Mouse (Mus musculus): Measurements from ENCODE around the gene Styx.
"Not testable (repeated sequence)": the region's sequence is repeated elsewhere in the genome, so short reads cannot be mapped to it uniquely, and the experiment has no call there.

The Styx gene

DNA sequence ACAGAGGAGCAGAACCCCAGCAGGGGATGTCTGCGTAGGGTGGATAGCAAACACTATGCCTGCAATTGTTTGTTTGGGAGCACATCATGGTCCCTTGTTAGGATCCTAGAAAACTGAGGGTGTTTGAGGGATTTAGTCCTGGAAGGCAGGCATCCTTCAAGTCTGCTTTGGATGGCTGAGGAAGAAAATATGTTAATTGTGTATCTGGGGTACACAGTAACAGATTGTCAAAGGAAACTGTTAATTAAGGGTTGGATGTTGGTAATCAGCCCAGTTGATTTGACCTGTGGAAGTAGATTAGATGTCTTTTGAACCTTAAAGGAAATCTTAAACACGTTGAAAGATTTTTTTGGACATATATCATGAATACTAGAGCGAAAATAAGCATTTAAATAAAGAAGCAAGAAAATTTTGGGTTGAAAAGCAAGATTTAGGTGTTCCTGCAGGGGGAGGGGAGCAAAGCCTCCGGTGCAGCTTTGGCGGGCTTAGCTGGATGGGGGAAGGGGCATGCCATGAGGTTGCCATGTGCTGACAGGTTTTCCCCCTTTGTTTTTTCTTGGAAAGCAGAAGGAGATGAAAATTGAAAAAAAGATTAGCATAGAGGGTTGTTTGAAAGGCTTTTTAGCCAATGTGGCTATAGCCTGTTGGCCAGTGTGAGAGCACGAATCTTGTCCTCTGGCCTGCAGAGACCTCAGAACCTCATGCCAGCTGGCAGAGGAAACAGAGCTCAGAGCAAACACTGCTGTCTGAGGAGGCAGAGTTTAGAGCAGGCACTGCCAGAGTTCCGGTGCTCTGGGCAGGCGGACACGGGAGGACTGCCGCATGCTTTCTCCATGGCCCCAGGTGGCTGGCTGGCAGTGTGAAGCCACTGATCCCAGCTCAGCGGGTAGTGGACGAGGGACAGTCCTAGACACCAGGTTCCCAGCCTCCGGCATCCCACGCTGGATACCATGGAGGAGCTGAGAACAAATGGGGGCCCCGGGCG, 13.6 kb downstream of the Styx start:
- DNase-seq (ENCODE audit: inconsistent ontology term) = peak; percentile 51

DNA sequence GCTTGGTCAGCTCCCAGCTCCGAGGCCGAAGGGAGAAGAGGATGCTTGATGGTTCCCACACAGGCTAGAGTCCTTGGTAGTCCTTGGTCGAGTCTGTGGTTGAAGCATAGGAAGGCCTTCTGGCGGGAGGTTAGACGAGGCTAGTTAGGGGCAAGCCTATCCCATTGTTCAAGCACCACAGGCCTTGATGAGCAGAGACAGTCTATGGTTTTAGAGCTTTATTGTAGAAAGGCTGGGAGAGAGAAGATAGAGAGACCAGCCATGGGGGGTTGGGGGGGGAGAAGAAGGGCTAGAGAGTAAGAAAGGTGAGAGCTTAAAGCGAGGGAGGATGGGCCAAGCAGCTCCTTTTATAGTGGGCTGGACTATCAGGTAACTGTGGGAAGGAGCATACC, 14.3 kb downstream of the Styx start:
- DNase-seq (ENCODE audit: inconsistent ontology term) = no peak

DNA sequence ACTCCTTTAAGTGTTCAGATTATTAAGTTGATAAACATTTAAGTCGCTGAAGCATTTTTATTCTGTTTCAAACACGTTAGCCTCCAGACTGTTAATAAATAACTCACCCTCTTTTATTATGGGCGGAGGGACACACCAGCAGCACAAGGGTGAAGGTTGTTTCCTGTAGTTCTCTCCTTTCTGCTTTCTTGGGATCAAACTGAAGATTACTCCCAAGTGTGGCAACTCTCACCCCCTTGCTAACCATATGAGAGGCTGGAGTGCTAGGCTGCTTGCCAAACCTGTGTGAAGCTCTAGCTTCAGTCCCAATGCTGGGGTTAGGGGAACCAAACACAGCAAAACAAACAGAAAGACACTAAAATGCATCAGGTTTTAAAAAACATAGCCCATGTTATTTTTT, 27.9 kb downstream of the Styx start:
- DNase-seq (ENCODE audit: inconsistent ontology term) = no peak

DNA sequence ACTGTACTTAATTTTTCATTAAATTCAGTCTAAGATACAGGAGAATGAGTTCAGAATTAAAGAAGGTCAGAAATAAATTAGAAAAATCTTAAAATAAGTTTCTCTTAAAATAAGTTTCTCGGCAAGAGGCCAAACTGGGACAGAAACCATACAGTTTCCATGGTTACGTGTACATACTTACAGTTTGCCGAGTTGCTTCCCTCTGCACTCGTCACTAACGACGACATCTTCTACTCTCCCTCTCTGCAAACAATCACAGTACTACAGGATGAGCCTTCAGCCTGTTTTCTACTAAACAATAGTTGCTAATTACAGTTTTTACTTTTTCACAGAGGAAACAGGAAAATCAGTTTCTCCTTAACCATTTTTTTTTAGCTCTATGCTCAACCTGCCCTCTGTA, 29.9 kb downstream of the Styx start:
- DNase-seq (ENCODE audit: inconsistent ontology term) = no peak

DNA sequence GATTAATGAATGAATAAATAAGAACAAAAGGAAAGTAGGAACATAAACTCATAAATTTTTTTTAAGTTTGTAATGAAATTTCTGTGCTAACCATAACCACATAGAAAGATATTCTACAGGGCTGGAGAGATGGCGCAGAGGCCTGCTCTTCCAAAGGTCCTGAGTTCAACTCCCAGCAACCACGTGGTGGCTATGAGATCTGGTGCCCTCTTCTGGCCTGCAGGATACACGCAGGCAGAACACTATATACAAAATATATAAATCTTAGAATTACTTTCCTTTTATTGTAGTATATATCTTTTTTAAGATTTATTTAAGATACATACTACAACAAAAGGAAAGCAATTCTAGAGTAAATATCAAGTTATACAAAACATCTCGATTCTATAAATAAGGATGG, 32.0 kb downstream of the Styx start:
- DNase-seq (ENCODE audit: inconsistent ontology term) = no peak

DNA sequence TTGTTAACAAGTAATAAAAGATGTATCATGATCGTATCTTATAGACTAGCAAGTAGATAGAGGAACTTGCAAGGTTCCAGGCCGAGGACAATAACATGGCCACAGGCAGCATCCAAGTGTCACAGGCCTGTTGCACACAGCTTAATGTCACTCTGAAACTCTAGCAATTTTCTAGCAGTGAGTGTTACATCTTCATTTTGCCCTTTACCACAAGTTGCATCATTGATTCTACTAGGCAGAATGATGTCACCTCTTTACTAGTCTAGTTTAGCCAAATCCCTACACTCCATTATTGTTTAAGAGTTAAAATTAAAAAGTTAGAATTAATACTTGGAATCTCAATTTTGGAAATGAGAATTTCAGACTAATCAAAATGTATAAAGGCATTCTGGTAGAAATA, 34.7 kb downstream of the Styx start:
- no peak for DNase-seq (ENCODE audit: inconsistent ontology term)

DNA sequence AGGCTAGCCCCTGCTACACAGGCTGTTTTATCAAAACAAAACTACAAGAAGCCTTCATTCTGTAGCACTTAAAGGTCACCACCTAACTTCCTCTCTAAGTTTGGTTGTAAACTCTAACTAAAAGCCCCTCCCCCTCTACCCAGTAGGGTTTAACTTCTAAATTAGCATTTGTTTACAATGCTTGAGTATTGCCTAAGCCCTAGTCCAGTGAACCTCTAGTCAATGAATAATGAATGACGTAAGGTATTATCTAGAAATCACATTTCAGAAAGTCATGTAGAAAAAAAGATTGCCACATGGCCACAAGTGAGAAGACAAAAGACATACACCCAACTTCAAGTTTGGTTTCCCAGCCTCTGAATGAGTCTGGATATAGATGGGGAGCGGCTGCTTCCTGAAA, 36.6 kb downstream of the Styx start:
- no peak for DNase-seq (ENCODE audit: inconsistent ontology term)

DNA sequence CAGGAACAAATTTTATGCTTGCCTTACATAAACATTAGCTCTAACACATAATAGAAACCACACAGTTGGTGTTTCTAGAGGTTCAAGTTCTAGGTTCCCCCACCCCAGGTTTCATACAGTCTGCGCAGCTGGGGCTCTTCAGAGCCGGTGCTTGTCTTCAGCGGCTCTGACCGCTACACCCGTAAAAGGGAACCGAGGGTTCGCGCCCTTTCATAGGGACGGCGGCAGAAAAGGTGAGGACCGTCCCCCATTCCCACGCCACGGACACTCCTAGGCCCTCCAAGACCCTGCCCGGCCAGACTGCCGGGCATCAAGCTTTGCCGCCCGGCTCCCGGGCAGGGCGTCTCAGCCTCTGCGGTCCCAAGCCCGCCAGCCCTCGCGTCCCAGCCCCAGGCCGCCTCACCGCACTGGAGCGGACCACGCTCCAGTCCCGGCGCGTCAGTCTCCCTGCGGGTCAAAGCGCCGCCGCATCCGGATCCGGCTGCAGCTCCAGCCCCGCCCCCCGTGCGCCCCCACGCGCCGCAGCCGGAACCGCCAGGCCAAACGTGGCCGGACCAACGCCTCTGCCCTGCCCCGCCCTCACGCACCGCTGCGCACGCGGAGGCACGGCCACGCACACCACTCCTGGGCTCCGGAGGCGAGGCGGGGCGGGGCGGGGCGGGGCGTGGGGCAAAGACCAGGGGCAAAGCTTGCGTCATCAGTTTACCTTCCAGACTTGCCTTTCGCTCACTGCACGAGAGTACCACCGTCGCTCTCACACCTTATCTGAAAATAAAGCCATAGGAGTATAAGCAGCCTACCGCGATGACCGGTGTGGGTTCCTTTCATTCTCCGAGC, 37.7 kb downstream of the Styx start:
- peak; percentile 97 for DNase-seq (ENCODE audit: inconsistent ontology term)

DNA sequence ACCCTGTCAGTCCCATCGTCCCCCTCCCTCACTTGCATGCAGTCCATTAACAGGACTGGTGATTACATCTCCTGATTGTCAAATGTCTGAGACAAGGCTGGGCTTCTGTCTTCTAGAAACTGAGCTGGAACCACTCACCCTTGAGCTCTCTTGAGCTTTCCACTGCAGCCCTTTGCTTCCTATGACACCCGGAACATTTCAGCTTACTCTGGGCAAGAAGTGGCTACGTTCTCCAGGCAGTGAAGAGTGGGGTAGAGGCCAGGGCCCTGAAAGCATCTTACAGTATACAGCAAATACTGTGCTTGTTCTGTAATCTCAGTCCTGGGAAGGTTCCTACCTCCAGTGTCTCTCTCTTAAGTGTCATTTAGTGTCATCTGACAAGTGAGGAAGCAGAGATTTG, 38.3 kb downstream of the Styx start:
- no peak for DNase-seq (ENCODE audit: inconsistent ontology term)

DNA sequence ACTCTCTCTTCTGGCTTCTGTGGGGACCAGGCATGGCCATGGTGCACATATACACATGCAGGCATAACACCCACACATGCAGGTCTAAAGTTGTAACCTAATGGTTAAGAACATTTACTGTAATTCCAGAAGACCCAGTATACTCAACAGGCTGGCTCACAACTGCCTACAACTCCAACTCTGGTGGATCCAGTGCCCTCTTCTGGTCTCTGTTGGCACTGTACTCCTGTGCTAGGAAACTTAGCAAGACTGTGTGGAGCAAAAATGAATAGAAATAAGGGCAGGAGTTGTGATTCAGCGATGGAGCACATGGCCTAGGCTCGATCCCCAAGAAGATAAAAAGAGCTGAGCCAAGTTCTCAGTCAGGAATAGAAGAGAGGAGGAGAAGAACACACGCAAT, 48.9 kb downstream of the Styx start:
- DNase-seq (ENCODE audit: inconsistent ontology term) = no peak

DNA sequence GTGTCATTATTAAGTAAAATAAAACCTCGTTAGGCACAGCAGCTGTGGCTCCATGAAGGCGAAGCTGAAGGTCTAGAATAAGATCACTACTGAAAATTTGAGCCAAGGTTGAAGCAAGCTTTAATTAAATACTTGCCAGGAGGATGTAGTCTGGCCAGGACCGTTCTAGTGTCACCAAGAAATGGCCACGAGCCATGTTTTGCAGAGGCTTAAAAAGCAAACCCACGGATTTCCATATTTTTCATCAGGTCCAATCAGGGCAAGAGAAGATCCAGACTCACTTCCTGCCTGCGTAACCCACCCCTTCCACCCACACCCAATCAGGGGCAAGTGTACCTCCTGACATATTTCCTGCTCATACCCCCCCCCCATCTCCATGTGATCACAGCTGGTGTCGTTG, 52.8 kb downstream of the Styx start:
- DNase-seq (ENCODE audit: inconsistent ontology term) = no peak

DNA sequence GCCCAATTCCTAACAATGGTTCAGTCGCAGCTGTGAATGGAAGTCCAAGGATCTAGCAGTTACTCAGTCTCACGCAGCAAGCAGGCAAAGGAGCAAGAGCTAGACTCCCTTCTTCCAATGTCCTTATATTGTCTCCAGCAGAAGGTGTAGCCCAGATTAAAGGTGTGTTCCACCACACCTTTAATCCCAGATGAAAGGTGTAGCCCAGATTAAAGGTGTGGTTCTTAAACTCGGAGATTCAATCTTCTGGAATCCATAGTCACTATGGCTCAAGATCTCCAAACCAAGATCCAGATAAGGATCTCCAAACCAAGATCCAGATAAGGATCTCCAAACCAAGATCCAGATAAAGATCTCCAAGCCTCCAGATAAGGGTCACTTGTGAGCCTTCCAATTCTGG, 53.9 kb downstream of the Styx start, which contains the start of gene Gnpnat1:
Gene Gnpnat1, minus strand, starts transcription at position 101 of the 400 bp plus-strand sequence.
- DNase-seq (ENCODE audit: inconsistent ontology term) = not testable (repeated sequence)

DNA sequence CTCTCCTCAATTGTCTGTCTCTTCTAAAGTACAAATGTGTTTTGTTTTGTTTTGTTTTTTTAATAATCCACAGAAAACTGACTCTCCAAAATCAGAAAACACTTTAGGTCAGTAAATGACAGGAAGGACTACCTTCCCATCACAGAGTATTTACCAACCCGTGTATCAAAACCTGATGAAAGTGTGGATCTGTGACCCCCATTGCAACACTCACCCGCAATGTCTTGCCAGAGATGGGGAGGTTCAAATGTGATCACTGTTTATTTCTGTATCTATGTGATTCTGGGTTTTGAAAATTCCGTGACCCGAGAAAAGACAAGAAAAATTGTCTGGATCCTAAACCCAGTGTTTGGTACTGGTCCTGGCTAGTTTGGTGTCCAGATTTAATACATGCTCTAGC, 65.4 kb downstream of the Styx start:
- no peak for DNase-seq (ENCODE audit: inconsistent ontology term)

DNA sequence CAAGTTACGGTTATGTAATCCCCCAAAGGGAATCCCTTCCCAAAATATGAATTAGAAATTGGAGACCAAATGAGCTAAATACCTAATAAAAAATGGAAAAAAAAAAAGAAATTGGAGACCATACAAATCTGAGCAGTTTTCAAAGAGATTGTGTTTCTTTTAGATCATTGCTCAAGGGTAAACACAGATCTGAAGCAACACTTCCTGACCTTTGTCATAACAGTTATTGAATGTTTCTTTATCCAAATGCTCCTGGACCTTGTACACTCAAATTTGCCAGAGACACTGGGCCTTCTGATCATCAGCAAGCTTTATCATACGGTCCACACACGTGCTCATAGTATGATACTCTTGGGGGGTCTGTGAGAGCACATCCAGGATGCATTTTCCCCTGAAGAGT, 67.7 kb downstream of the Styx start:
- DNase-seq (ENCODE audit: inconsistent ontology term) = no peak

DNA sequence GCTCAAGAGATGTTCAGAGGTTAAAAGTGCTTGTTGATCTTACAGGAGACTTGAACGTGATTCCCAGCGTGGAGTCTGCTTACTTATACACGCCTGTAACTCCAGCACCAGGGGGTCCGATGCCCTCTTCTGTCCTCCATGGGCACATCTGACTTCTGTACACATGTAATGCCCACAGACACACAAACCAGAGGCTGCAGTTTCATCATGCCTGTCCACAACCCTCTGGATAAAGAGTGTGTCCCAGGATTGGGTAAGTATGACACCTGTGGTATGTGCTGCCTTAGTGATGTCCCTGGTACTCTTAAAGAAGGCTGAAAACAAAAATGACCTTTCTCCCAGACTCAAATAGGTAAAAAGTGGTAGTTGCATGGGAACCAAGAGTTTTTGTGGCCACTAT, 68.4 kb downstream of the Styx start:
- DNase-seq (ENCODE audit: inconsistent ontology term) = no peak

DNA sequence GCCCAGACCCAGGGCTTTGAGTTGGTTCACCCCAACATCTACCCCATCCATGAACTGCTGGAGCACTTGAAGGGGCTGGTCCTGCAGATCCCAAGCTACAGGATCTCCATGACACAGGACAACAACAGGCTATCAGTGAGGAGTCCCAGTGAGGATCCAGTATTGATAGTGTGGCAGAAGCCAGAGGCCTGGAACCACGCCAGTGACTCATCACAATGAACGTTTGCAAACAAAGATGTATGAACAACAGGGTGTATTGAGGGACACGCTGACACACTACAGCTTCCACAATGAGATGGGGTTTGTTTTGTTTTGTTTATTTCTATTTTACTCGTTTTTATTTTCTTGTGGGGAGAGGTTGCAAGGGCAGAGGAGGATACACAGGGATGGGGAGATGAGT, 71.5 kb downstream of the Styx start:
- DNase-seq (ENCODE audit: inconsistent ontology term) = peak; percentile 62

DNA sequence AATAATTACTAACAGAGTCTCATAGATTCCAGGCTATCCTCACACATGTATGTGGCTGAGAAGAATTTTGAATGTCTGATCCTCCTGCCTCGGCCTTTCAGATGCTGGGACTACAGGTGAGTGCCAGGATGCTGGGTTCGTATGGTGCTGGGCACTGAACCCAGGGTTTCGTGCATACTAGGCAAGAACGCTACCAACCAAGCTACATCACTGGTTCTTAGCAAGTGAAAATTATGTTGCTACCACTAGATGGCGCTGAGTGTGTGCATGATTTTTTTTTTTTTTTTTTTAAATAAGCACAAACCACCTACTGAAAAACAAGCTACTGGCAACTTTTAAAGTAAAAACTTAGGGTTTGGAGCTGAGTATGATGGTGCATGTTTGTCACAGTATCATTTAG, 72.3 kb downstream of the Styx start:
- DNase-seq (ENCODE audit: inconsistent ontology term) = peak; percentile 56

DNA sequence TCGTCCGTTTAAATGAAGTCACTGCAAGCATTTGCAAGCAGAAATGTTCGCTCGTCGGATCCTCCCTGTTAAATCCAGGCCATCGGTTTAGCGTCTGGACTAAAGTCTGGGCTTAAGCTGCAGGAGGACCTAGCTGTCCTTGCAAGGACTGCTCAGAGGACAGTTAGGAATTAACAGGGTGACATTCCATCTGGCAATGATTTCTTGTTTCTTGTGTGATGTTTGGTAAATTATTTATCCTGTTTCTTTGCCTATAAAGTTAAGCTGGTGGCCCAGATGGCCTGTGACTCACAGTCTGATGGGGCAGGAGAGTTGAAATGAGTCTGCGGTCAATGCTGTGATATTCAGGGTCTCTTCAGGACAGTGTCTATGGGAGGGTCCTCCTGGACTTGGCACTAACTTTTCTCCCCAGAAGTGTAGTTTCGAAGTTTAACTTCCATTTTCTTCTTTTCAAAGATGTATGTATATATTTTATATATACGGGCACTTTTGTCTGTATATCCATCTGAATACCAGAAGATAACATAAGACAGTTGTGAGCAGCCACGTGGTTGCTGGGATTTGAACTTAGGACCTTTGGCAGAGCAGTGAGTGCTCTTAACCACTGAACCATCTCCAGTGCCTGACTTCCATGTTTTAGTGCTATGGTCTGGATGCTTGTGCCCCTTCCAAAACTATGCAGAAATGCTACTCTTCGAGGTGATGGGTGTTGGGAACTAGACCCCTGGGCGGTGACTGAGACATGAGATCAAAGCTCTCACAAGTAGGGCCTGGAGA, 79.4 kb downstream of the Styx start:
- no peak for DNase-seq (ENCODE audit: inconsistent ontology term)

DNA sequence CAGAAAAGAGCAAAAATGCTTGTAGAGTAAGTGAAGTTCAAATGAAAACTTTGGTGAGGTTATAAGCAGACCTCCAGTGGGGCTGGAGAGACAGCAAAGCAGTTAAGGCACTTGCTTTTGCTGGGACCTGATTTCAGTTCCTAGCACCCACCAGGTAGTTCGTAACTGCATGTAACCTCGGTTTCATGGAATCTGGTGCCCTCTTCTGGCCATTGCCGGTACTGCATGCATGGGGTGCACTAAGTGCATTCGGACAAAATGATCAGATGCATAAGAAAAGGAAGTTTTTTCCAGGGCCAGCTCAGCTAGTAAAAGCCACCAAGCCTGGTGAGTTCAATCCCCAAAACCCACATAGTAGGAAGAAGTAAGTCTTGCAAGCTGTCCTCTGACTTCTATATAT, 81.1 kb downstream of the Styx start:
- no peak for DNase-seq (ENCODE audit: inconsistent ontology term)

DNA sequence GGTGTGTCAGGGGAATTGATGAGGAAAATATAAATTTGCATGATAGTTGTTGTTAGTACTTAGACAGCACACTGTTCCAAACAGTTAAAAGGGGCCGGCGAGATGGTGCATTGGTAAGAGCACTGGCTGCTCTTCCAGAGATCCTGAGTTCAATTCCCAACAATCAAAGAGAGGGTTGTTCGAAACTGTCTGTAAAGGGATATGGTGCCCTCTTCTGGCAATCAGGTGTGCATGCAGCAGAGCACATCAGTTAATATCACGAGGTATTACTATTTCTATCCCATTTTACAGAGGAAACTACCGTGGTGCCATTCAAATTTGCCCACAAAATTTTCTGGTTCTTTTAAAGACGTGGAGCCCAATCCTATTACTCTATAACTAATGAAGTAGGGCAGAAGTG, 83.3 kb downstream of the Styx start:
- no peak for DNase-seq (ENCODE audit: inconsistent ontology term)

DNA sequence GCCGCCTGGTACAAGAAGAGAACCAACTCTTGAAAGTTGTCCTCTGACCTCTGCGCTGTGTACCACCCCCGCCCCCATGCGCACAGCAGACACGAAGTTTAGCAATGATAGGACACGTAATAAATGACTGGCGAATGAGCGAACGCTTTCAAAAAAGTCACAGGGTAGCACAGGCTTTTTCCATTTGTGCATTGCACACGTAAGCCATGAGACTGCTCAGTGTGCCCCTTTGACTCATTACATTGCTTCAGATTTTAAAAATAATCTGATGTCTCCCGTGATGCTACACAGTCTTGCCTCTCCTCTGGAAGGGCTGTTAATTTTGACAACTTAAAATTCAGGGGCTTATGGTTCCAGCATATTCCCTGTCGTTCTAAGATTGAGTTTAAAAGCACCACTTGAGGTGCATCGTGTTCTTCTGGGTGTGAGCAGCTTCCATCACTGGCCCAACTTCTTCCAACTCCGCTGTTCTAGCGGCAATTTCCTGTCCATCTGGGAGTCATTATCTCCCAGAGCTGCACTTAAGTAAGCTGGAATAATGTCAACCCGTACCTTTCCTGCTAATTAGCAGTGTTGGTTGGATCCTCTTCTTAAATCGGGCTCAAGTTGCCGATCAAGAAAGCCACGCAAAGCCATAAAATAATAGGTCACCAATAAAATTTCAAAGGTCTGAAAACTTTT, 87.5 kb downstream of the Styx start:
- no peak for DNase-seq (ENCODE audit: inconsistent ontology term)

DNA sequence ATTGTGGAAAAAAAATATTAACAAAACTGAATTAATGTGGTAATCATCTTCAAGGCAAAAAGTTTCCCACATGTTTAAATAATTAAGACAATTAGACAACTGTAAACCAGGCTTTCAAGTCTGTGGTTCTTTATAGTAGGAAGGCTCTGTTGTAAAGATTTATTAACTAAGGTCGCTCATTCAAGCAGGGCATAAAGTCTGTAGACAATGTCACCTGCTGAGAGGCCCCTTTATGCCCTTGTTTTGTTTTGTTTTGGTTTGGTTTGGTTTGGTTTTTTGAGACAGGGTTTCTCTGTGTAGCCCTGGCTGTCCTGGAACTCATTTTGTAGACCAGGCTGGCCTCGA, 88.0 kb downstream of the Styx start:
- DNase-seq (ENCODE audit: inconsistent ontology term) = no peak

Measured in Muller cell, postnatal 12 days (primary cell).